Mouse (Mus musculus): Measurements from ENCODE around the gene A430033K04Rik. TPM values are rescaled to one million over a fixed set of nuclear protein-coding genes. Genes with fewer than 3 reads are reported as not detected.

A430033K04Rik gene
- 10 to 100 TPM; 11.3 to 16.4 TPM for total RNA-seq (2021)

- intact Hi-C loops (cut with DNase I) = loop anchor here (5.0 kb wide), 1 partner anchor 181 kb away; the partner anchor contains the start of gene Zfp157
- DNase-seq (ENCODE audit: low spot score in 2 of 2) = peak; percentile 92 to 94
Measured at GRCm38 (mm10) chr5:138622645-138623477, at the start of gene A430033K04Rik. TSS of gene A430033K04Rik (plus strand) at chr5:138622859.

- intact Hi-C loops (cut with DNase I) = no loop called here
- DNase-seq (ENCODE audit: low spot score in 2 of 2) = no peak
Measured at GRCm38 (mm10) chr5:138587396-138587795, 35.3 kb upstream of the A430033K04Rik start.

GRCm38 (mm10) chr5:138618353-138618752 is 4.3 kb upstream of the A430033K04Rik start:
- intact Hi-C loops (cut with DNase I) = no loop called here
- DNase-seq (ENCODE audit: low spot score in 2 of 2) = no peak

GRCm38 (mm10) chr5:138619211-138620128 is 3.2 kb upstream of the A430033K04Rik start, which contains the start of gene Zfp68:
TSS of gene Zfp68 (minus strand) at chr5:138619761.
- intact Hi-C loops (cut with DNase I) = loop anchor here (5.0 kb wide), 1 partner anchor 177 kb away; the partner anchor contains the start of gene Zfp157
- peak; percentile 90 to 93 for DNase-seq (ENCODE audit: low spot score in 2 of 2)

- DNase-seq (ENCODE audit: low spot score in 2 of 2) = no peak
- intact Hi-C loops (cut with DNase I) = loop anchor here (5.0 kb wide), 1 partner anchor 179 kb away; the partner anchor contains the start of gene Zfp157
Measured at GRCm38 (mm10) chr5:138620836-138621235, 1.8 kb upstream of the A430033K04Rik start.

- intact Hi-C loops (cut with DNase I) = loop anchor here (5.0 kb wide), 1 partner anchor 181 kb away; the partner anchor contains the start of gene Zfp157
- DNase-seq (ENCODE audit: low spot score in 2 of 2) = no peak
Measured at GRCm38 (mm10) chr5:138623478-138623875, 818 bp downstream of the A430033K04Rik start.

GRCm38 (mm10) chr5:138636486-138636885 is 13.8 kb downstream of the A430033K04Rik start:
- intact Hi-C loops (cut with DNase I) = no loop called here
- DNase-seq (ENCODE audit: low spot score in 2 of 2) = no peak

GRCm38 (mm10) chr5:138641081-138641480 is 18.4 kb downstream of the A430033K04Rik start:
- DNase-seq (ENCODE audit: low spot score in 2 of 2) = no peak
- intact Hi-C loops (cut with DNase I) = no loop called here

GRCm38 (mm10) chr5:138641761-138642160 is 19.1 kb downstream of the A430033K04Rik start:
- intact Hi-C loops (cut with DNase I) = no loop called here
- DNase-seq (ENCODE audit: low spot score in 2 of 2) = no peak

- intact Hi-C loops (cut with DNase I) = no loop called here
- DNase-seq (ENCODE audit: low spot score in 2 of 2) = no peak
Measured at GRCm38 (mm10) chr5:138652911-138653310, 30.3 kb downstream of the A430033K04Rik start.

GRCm38 (mm10) chr5:138656477-138657156 is 34.0 kb downstream of the A430033K04Rik start:
- intact Hi-C loops (cut with DNase I) = no loop called here
- DNase-seq (ENCODE audit: low spot score in 2 of 2) = peak; percentile 26

GRCm38 (mm10) chr5:138657407-138657806 is 34.7 kb downstream of the A430033K04Rik start:
- intact Hi-C loops (cut with DNase I) = no loop called here
- DNase-seq (ENCODE audit: low spot score in 2 of 2) = no peak

GRCm38 (mm10) chr5:138657854-138658253 is 35.2 kb downstream of the A430033K04Rik start:
- DNase-seq (ENCODE audit: low spot score in 2 of 2) = peak; percentile 9 to 16
- intact Hi-C loops (cut with DNase I) = no loop called here

GRCm38 (mm10) chr5:138658922-138659321 is 36.3 kb downstream of the A430033K04Rik start:
- DNase-seq (ENCODE audit: low spot score in 2 of 2) = peak; percentile 8 to 17
- intact Hi-C loops (cut with DNase I) = no loop called here

- intact Hi-C loops (cut with DNase I) = no loop called here
- no peak for DNase-seq (ENCODE audit: low spot score in 2 of 2)
Measured at GRCm38 (mm10) chr5:138683023-138683766, 60.5 kb downstream of the A430033K04Rik start.

- intact Hi-C loops (cut with DNase I) = no loop called here
Measured at GRCm38 (mm10) chr5:138683821-138684220, 61.2 kb downstream of the A430033K04Rik start.

GRCm38 (mm10) chr5:138687453-138687852 is 64.8 kb downstream of the A430033K04Rik start:
- no peak for DNase-seq (ENCODE audit: low spot score in 2 of 2)
- intact Hi-C loops (cut with DNase I) = no loop called here

More at GRCm38 (mm10) chr5:138683821-138684220, 61.2 kb downstream of the A430033K04Rik start:
- no peak for DNase-seq (ENCODE audit: low spot score in 2 of 2)

GRCm38 (mm10) chr5:138689254-138689653 is 66.6 kb downstream of the A430033K04Rik start:
- no peak for DNase-seq (ENCODE audit: low spot score in 2 of 2)
- intact Hi-C loops (cut with DNase I) = no loop called here
